Mouse (Mus musculus): ENCODE data around the gene Wnt6. TPM values are rescaled to one million over a fixed set of nuclear protein-coding genes. Genes with fewer than 3 reads are reported as not detected.

The Wnt6 gene
- polyA plus RNA-seq, 1 experiment, result not detected

DNA sequence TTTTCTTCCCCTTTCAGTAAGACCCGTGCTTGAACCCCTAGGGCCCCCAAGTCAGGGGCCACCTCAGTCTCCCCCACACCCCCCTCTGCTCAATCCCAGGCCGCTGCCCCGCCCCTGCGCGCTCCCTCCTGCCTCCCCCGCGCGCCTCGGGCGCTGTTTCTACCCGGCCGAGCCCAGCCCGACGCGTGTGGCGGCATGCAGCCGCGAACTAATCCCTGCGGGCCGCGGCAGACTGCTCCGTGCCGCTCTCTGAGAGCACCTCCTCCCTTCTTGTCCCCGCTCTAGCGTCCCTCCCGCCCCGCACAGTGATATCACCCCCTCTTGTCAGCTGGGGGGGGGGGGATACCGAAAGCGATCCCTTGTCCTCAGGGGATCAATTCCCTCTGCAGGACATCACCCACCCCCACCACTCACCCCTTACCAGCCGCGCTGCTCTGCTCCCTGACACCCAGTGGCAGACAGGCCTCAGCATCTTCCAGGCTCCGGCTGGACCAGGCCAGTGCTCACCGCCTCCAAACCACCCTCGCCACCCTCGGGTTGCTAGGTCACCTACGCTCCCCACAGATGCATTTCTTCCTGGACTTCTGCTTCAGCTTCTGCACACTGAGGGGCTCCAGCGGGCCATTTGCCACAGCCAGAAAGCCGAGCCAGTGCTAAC, 22.9 kb downstream of the Wnt6 start:
- Histone ChIP-seq H3K4me3 (replicated peaks; ENCODE audit: control insufficient read depth, low read depth, low read length) (no peak overlapping the region), H3K27ac (ENCODE audit: control insufficient read depth, insufficient read depth, low read depth, low read length, poor library complexity) (no peak overlapping the region), H3K4me1 (ENCODE audit: control insufficient read depth, insufficient read depth, low read length) (no peaks in the 10 kb centered on the region; the same call in 1 of the 2 replicates)
- 1% methylated on average over 35 of the region's 38 CpGs for WGBS
- TF ChIP-seq POLR2A (IDR thresholded peaks at IDR 0.05; ENCODE audit: borderline replicate concordance, control insufficient read depth, low read depth, low read length), result no peak
- no peak for TF ChIP-seq CTCF (IDR thresholded peaks at IDR 0.05; ENCODE audit: control insufficient read depth, insufficient read depth, low read length)

DNA sequence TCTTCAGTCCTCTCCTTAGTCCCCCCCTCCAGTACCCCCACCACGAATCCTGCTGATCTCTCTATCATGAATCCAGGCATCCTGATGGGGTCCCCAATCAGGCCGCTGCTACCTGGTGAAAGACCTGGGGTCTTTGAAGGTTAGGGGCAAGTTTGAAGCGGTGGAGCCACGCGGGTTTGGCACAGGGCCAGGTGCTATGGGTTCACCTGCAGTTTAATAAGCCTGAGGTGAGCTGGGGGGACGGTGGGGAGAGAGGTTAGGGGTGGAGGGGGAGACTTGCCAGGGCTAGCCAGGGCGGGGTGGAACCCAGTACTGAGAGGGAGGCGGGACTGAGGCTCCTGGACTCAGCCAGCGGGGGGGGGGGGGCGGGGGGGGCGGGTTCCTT, 23.4 kb downstream of the Wnt6 start:
- Histone ChIP-seq H3K4me3 (replicated peaks; ENCODE audit: control insufficient read depth, low read depth, low read length) (no peak overlapping the region), H3K4me1 (ENCODE audit: control insufficient read depth, insufficient read depth, low read length) (no peaks in the 10 kb centered on the region; the same call in 1 of the 2 replicates), H3K27ac (ENCODE audit: control insufficient read depth, insufficient read depth, low read depth, low read length, poor library complexity) (no peak overlapping the region)
- TF ChIP-seq POLR2A (IDR thresholded peaks at IDR 0.05; ENCODE audit: borderline replicate concordance, control insufficient read depth, low read depth, low read length) (no peak), CTCF (IDR thresholded peaks at IDR 0.05; ENCODE audit: control insufficient read depth, insufficient read depth, low read length) (no peak)
- WGBS, result 5% methylated on average over 10 of the region's 11 CpGs

DNA sequence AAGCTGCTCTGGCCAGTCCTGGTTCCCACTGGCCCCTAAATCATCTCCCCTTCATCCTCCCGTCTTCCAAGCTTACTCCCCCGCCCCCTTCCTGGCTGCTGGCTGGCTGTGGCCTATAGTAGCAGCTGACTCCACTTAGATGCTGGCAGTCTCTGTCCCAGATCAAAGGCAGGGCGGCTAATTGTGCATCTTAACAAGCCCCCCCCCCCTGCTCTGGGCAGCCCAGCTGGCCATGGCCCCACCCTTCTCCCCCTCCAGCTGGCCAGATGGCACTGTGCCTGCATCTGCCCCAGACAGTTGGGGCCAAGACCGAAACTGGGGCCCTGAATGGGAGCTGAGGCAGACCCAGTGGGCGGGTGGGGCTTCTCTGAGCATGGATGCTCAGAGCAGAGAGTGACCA, 25.8 kb downstream of the Wnt6 start:
- 54% methylated on average over 5 of the region's 5 CpGs for WGBS
- no peaks in the 10 kb centered on the region; the same call in 1 of the 2 replicates for H3K4me1 ChIP-seq (ENCODE audit: control insufficient read depth, insufficient read depth, low read length)
- TF ChIP-seq CTCF (IDR thresholded peaks at IDR 0.05; ENCODE audit: control insufficient read depth, insufficient read depth, low read length) (no peak), POLR2A (IDR thresholded peaks at IDR 0.05; ENCODE audit: borderline replicate concordance, control insufficient read depth, low read depth, low read length) (no peak)
- H3K4me3 ChIP-seq (replicated peaks; ENCODE audit: control insufficient read depth, low read depth, low read length), result no peak overlapping the region
- H3K27ac ChIP-seq (ENCODE audit: control insufficient read depth, insufficient read depth, low read depth, low read length, poor library complexity), result no peak overlapping the region

DNA sequence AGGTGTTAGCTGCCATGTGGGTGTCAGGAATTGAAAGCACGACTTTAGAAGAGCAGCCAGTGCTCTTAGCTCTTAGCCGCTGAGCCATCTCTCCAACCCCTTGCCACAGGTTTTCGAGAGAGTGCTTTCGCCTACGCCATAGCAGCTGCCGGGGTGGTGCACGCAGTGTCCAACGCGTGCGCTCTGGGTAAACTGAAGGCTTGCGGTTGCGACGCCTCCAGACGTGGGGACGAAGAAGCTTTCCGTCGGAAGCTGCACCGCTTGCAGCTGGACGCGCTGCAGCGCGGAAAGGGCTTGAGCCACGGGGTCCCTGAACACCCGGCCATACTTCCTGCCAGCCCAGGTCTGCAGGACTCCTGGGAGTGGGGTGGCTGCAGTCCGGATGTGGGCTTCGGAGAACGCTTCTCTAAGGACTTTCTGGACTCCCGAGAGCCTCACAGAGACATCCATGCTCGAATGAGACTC, 28.8 kb downstream of the Wnt6 start:
- H3K4me3 ChIP-seq (replicated peaks; ENCODE audit: control insufficient read depth, low read depth, low read length), result no peak overlapping the region
- TF ChIP-seq POLR2A (IDR thresholded peaks at IDR 0.05; ENCODE audit: borderline replicate concordance, control insufficient read depth, low read depth, low read length), result no peak
- TF ChIP-seq CTCF (IDR thresholded peaks at IDR 0.05; ENCODE audit: control insufficient read depth, insufficient read depth, low read length), result no peak
- no peaks in the 10 kb centered on the region; the same call in 1 of the 2 replicates for H3K4me1 ChIP-seq (ENCODE audit: control insufficient read depth, insufficient read depth, low read length)
- H3K27ac ChIP-seq (ENCODE audit: control insufficient read depth, insufficient read depth, low read depth, low read length, poor library complexity), result no peak overlapping the region
- WGBS, result under 1% methylated on average over 29 of the region's 29 CpGs

DNA sequence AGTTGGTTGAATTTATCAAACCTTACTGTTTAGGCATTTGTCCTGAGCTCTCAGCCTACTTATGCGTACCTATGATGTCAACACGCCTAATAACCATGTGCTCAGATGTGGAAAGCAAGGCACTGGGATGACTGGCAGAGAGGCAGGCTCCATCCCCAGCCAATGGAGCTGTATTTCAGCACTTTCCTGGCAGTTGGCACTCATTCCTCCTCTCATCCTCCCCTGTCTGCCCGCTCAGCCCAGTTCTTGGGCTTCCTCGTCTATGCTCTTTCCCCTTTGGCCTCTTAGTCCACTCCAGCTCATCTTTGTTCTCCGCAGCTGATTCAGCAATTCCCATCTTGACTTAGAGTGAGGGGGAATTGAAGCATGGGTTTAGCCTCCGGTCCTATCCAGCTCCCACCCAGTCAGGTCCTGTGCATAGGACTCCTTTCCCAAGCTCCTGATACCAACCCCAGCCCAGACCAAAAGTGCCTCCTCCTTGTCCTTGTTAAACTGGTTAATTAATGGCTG, 30.0 kb downstream of the Wnt6 start:
- Histone ChIP-seq H3K4me3 (replicated peaks; ENCODE audit: control insufficient read depth, low read depth, low read length) (no peak overlapping the region), H3K27ac (ENCODE audit: control insufficient read depth, insufficient read depth, low read depth, low read length, poor library complexity) (no peak overlapping the region), H3K4me1 (ENCODE audit: control insufficient read depth, insufficient read depth, low read length) (no peaks in the 10 kb centered on the region; the same call in 1 of the 2 replicates)
- WGBS, result 63% methylated on average over 6 of the region's 6 CpGs
- no peak for TF ChIP-seq CTCF (IDR thresholded peaks at IDR 0.05; ENCODE audit: control insufficient read depth, insufficient read depth, low read length)
- no peak for TF ChIP-seq POLR2A (IDR thresholded peaks at IDR 0.05; ENCODE audit: borderline replicate concordance, control insufficient read depth, low read depth, low read length)

DNA sequence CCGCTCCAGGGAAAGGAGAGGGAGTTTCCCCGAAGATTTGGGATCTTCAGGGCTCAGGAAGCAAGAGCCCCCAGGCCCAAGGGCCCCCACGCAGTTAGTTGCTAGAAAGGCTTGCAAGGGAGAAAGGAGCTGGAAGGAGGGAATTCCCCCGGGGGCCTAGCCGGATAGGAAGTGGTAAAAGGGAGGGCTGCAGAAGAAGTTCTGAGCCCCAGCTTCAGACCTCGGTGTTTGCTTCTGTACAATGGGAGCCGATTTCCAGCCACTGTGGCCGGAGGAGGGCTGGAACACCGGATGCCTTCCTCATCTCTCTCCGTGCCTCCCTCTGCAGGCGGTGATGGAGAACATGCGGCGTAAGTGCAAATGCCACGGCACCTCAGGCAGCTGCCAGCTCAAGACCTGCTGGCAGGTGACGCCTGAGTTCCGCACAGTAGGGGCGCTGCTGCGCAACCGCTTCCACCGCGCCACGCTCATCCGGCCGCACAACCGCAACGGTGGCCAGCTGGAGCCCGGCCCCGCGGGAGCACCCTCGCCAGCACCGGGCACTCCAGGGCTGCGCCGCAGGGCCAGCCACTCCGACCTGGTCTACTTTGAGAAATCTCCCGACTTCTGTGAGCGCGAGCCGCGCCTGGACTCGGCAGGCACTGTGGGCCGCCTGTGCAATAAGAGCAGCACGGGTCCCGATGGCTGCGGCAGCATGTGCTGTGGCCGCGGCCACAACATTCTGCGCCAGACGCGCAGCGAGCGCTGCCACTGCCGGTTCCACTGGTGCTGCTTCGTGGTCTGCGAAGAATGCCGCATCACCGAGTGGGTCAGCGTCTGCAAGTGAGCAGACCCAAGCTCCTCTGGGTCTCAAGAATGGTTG, 31.3 kb downstream of the Wnt6 start:
- 1% methylated on average over 57 of the region's 57 CpGs for WGBS
- peak overlapping the region; percentile 36 for H3K4me3 ChIP-seq (replicated peaks; ENCODE audit: control insufficient read depth, low read depth, low read length)
- peak; percentile 53; the same call in 1 of the 2 replicates for TF ChIP-seq CTCF (IDR thresholded peaks at IDR 0.05; ENCODE audit: control insufficient read depth, insufficient read depth, low read length)
- peak; percentile 9; the same call in 1 of the 2 replicates for TF ChIP-seq POLR2A (IDR thresholded peaks at IDR 0.05; ENCODE audit: borderline replicate concordance, control insufficient read depth, low read depth, low read length)
- H3K27ac ChIP-seq (ENCODE audit: control insufficient read depth, insufficient read depth, low read depth, low read length, poor library complexity), result no peak overlapping the region; the same call in 1 of the 2 replicates
- H3K4me1 ChIP-seq (ENCODE audit: control insufficient read depth, insufficient read depth, low read length), result no peaks in the 10 kb centered on the region; the same call in 1 of the 2 replicates

DNA sequence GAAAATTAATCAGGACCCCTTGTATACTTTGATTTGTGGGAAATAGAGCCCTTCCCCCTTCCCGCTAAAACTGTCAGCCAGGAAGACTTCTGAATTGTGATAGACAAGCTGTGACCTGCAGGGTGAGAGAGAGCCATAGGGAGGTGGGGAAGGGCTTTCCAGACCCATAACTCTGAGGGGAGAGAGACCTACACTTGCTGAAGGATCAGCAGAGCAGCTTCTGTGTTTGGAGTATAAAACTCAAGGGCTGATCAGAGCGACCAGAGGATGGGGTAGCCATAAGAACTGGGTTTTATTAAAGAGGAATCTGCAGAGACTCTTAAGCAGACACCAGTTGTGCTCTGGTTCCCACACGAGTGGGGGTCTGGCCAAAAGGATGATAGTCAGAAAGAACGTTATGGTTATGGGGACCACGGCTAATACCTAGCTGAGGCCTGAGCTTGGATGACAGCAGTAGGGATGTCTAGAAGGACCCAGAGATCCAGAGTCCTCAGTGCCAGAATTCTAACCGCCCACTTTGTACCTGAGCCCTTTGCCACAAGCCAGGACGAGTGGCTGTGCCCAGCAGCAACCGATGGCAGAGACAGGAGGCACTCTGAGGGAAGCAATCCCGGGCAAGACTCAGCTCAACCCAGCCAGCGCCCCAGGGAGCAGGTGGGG, 32.6 kb downstream of the Wnt6 start:
- TF ChIP-seq CTCF (IDR thresholded peaks at IDR 0.05; ENCODE audit: control insufficient read depth, insufficient read depth, low read length) (no peak), POLR2A (IDR thresholded peaks at IDR 0.05; ENCODE audit: borderline replicate concordance, control insufficient read depth, low read depth, low read length) (no peak)
- H3K4me1 ChIP-seq (ENCODE audit: control insufficient read depth, insufficient read depth, low read length), result no peaks in the 10 kb centered on the region; the same call in 1 of the 2 replicates
- H3K4me3 ChIP-seq (replicated peaks; ENCODE audit: control insufficient read depth, low read depth, low read length), result no peak overlapping the region
- no peak overlapping the region for H3K27ac ChIP-seq (ENCODE audit: control insufficient read depth, insufficient read depth, low read depth, low read length, poor library complexity)
- 18% methylated on average over 10 of the region's 10 CpGs for whole genome bisulfite sequencing

All from bone marrow, adult 2 months (tissue).